Comparison of ENCODE assay signal across 7 mouse cellular contexts in the genomic region with DNA sequence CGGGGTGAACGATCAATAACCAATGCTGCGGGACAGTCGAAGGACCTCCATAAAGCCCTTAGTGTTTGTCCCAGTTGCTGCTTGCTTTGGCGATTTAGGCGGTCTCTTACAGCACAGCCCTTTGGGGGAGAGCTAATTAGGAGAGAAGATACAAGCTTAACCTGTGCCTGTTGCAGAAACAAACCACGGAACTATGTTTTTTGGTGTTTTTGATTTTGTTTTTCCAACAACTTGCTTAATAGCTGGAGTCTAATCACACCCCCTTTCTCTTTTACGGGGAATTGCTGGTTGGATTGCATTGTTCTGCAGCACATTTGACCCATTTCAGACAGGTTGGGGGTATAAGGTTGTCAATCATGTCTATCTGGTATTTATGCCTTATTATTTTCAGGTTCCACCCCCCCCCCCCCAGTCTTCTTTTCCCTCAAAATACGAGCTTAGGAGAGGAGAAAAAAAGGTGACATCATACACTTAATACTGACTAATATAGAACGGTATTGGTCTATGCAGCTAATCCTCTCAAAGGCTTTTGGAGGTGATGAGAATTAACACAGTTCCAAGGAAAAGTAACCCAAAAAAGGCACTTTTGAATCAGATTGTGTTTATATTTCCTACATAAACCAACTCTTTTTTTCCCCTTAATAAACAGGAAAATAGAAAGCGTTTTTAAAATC. TPM values are rescaled to one million over a fixed set of nuclear protein-coding genes. Genes with fewer than 3 reads are reported as not detected.
DNase-seq lines count a peak whose midpoint lies in the region; ATAC-seq and TF ChIP-seq lines count a peak whose summit lies in the region.

No protein-coding gene starts in this region.

- H3K9ac ChIP-seq in lung, postnatal 0 days (replicated peaks; ENCODE audit: low read depth), result 0 out of 2 replicates have a peak overlapping the region, but pooled peaks have one; percentile 47
- peak overlapping the region; percentile 83; the same call in 1 of the 2 replicates for H3K9ac ChIP-seq in embryonic facial prominence, embryonic 15.5 days
- H3K9ac ChIP-seq in intestine, embryonic 16.5 days (ENCODE audit: low read depth, low read length), result peak overlapping the region; percentile 87
- H3K9ac ChIP-seq in neural tube, embryonic 15.5 days (replicated peaks), result peak overlapping the region; percentile 97

- H3K27me3 ChIP-seq in lung, postnatal 0 days (replicated peaks; ENCODE audit: insufficient read depth, low read length), result no peaks in the 10 kb centered on the region
- no peaks in the 10 kb centered on the region for H3K27me3 ChIP-seq in embryonic facial prominence, embryonic 15.5 days
- no peaks in the 10 kb centered on the region for H3K27me3 ChIP-seq in intestine, embryonic 16.5 days (replicated peaks; ENCODE audit: control insufficient read depth, insufficient read depth, low read length)
- no peaks in the 10 kb centered on the region for H3K27me3 ChIP-seq in neural tube, embryonic 15.5 days (replicated peaks)

- no peak for ATAC-seq in lung, postnatal 0 days
- ATAC-seq in embryonic facial prominence, embryonic 15.5 days (ENCODE audit: insufficient number of reproducible peaks, low FRiP score, low TSS enrichment, low read depth), result no peak
- ATAC-seq in intestine, embryonic 16.5 days, result no peak
- ATAC-seq in neural tube, embryonic 15.5 days (ENCODE audit: low FRiP score), result no peak

- TF ChIP-seq EP300 in lung, postnatal 0 days (IDR thresholded peaks at IDR 0.05), result no peak

- no peaks in the 10 kb centered on the region for H3K9me3 ChIP-seq in lung, postnatal 0 days (ENCODE audit: low read length)
- no peaks in the 10 kb centered on the region for H3K9me3 ChIP-seq in embryonic facial prominence, embryonic 15.5 days (replicated peaks)
- no peaks in the 10 kb centered on the region for H3K9me3 ChIP-seq in intestine, embryonic 16.5 days (ENCODE audit: control insufficient read depth, low read length)
- H3K9me3 ChIP-seq in neural tube, embryonic 15.5 days (replicated peaks), result no peaks in the 10 kb centered on the region

- peak; percentile 40 for DNase-seq in lung, postnatal 0 days (ENCODE audit: low spot score)
- DNase-seq in lung, adult 18-20 months, result no peak
- DNase-seq in yolk sac, embryonic 10.5 days (ENCODE audit: low spot score), result no peak
- no peak for DNase-seq in layer of hippocampus, postnatal 25 days (ENCODE audit: extremely low spot score in 1 of 2, low spot score in 1 of 2)

- H3K4me2 ChIP-seq in lung, postnatal 0 days (replicated peaks; ENCODE audit: low read depth, low read length), result peak overlapping the region; percentile 91
- H3K4me2 ChIP-seq in embryonic facial prominence, embryonic 15.5 days (replicated peaks), result peak overlapping the region; percentile 97
- peak overlapping the region; percentile 98 for H3K4me2 ChIP-seq in intestine, embryonic 16.5 days (ENCODE audit: low read depth, low read length)
- peak overlapping the region; percentile 78 for H3K4me2 ChIP-seq in neural tube, embryonic 15.5 days

- no peaks in the 10 kb centered on the region for H3K36me3 ChIP-seq in lung, postnatal 0 days (ENCODE audit: insufficient read depth, low read length)
- H3K36me3 ChIP-seq in embryonic facial prominence, embryonic 15.5 days, result no peaks in the 10 kb centered on the region
- no peaks in the 10 kb centered on the region for H3K36me3 ChIP-seq in intestine, embryonic 16.5 days (ENCODE audit: control insufficient read depth, insufficient read depth, low read length)
- no peaks in the 10 kb centered on the region for H3K36me3 ChIP-seq in neural tube, embryonic 15.5 days

- H3K27ac ChIP-seq in lung, postnatal 0 days (ENCODE audit: low read length), result no peak overlapping the region
- H3K27ac ChIP-seq in embryonic facial prominence, embryonic 15.5 days (replicated peaks), result peak overlapping the region; percentile 95; the same call in 1 of the 2 replicates
- no peak overlapping the region for H3K27ac ChIP-seq in intestine, embryonic 16.5 days (ENCODE audit: low read length)
- H3K27ac ChIP-seq in neural tube, embryonic 15.5 days (replicated peaks), result peak overlapping the region; percentile 96

- no peaks in the 10 kb centered on the region for H3K4me1 ChIP-seq in lung, postnatal 0 days (ENCODE audit: insufficient read depth, low read depth, low read length)
- H3K4me1 ChIP-seq in embryonic facial prominence, embryonic 15.5 days, result 0 out of 2 replicates have a peak, but pooled peaks cover 3% of the 10 kb centered on the region
- H3K4me1 ChIP-seq in intestine, embryonic 16.5 days (ENCODE audit: control insufficient read depth, insufficient read depth, low read length), result no peaks in the 10 kb centered on the region
- peaks cover 20% of the 10 kb centered on the region for H3K4me1 ChIP-seq in neural tube, embryonic 15.5 days

- TF ChIP-seq CTCF in lung, postnatal 0 days (IDR thresholded peaks at IDR 0.05), result no peak

- peak overlapping the region; percentile 71 for H3K4me3 ChIP-seq in lung, postnatal 0 days (ENCODE audit: low read depth, low read length)
- H3K4me3 ChIP-seq in embryonic facial prominence, embryonic 15.5 days (replicated peaks), result peak overlapping the region; percentile 81
- H3K4me3 ChIP-seq in intestine, embryonic 16.5 days (ENCODE audit: low read length), result peak overlapping the region; percentile 83
- peak overlapping the region; percentile 93 for H3K4me3 ChIP-seq in neural tube, embryonic 15.5 days (replicated peaks)

- WGBS in lung, postnatal 0 days, result 9% methylated on average over 11 of the region's 11 CpGs
- WGBS in embryonic facial prominence, embryonic 15.5 days, result 9% methylated on average over 11 of the region's 11 CpGs
- 9% methylated on average over 11 of the region's 11 CpGs for WGBS in intestine, embryonic 16.5 days
- 7% methylated on average over 11 of the region's 11 CpGs for WGBS in neural tube, embryonic 15.5 days

RNA-seq across cellular contexts. Expression of gene Txndc16, which starts 1.0 kb away (rescaled TPM):
- polyA plus RNA-seq in lung, postnatal 0 days (2015; fragmentation: Nextera tagmentation; extraction: Ambion mirVana), result 9.4 and 14.0 TPM in 2 replicates
- 17.1 and 19.4 TPM in 2 replicates for polyA plus RNA-seq in embryonic facial prominence, embryonic 15.5 days (2015; fragmentation: Nextera tagmentation; extraction: Ambion mirVana)
- 10.3 and 11.5 TPM in 2 replicates for polyA plus RNA-seq in intestine, embryonic 16.5 days (2015; fragmentation: Nextera tagmentation; extraction: Ambion mirVana)
- 32.6 and 36.2 TPM in 2 replicates for polyA plus RNA-seq in neural tube, embryonic 15.5 days (2015; fragmentation: Nextera tagmentation; extraction: Ambion mirVana)
- total RNA-seq in layer of hippocampus, postnatal 25 days (2021), result 10 to 100 TPM; 63.3 to 70.8 TPM

RNA-seq across cellular contexts. Expression of gene Gpr137c, which starts 1.6 kb away (rescaled TPM):
- 1.8 and 2.0 TPM in 2 replicates for polyA plus RNA-seq in lung, postnatal 0 days (2015; fragmentation: Nextera tagmentation; extraction: Ambion mirVana)
- polyA plus RNA-seq in embryonic facial prominence, embryonic 15.5 days (2015; fragmentation: Nextera tagmentation; extraction: Ambion mirVana), result 2.7 and 2.9 TPM in 2 replicates
- polyA plus RNA-seq in intestine, embryonic 16.5 days (2015; fragmentation: Nextera tagmentation; extraction: Ambion mirVana), result 0.82 and 0.93 TPM in 2 replicates
- polyA plus RNA-seq in neural tube, embryonic 15.5 days (2015; fragmentation: Nextera tagmentation; extraction: Ambion mirVana), result 11.7 and 12.9 TPM in 2 replicates
- 10 to 100 TPM; 23.2 to 23.9 TPM for total RNA-seq in layer of hippocampus, postnatal 25 days (2021)

Comparison
In these comparisons a context has a peak if more than half of its experiments do, and no peak if none do; other contexts are left out.
1. H3K27ac ChIP-seq: peak in embryonic facial prominence, embryonic 15.5 days (single experiment) and neural tube, embryonic 15.5 days (single experiment); none in lung, postnatal 0 days (single experiment) and intestine, embryonic 16.5 days (single experiment).
2. H3K9ac ChIP-seq: peak in every context shown above with its lines; median percentile 97 in neural tube, embryonic 15.5 days; 87 in intestine, embryonic 16.5 days; 83 in embryonic facial prominence, embryonic 15.5 days; 47 in lung, postnatal 0 days.
3. Peak in every context shown above with its lines, with median percentiles within 50 percentile points of each other: H3K4me2 ChIP-seq and H3K4me3 ChIP-seq.